Mouse (Mus musculus) NIH3T3 (cell line): Measurements from ENCODE around the gene Vmn1r217.
"Not testable (repeated sequence)": the region's sequence is repeated elsewhere in the genome, so short reads cannot be mapped to it uniquely, and the experiment has no call there.

Experiments
- DNase-seq: peaks from one replicate; pipeline ENCODE4 v3.0.0-alpha.2; 2012; ENCODE audit warnings: low read depth

Gene Vmn1r217

GRCm38 (mm10) chr13:23118126-23118525 lies at the start of gene Vmn1r217:
Vmn1r217 (minus strand) TSS chr13:23118226.
- DNase-seq, result not testable (repeated sequence)

DNA sequence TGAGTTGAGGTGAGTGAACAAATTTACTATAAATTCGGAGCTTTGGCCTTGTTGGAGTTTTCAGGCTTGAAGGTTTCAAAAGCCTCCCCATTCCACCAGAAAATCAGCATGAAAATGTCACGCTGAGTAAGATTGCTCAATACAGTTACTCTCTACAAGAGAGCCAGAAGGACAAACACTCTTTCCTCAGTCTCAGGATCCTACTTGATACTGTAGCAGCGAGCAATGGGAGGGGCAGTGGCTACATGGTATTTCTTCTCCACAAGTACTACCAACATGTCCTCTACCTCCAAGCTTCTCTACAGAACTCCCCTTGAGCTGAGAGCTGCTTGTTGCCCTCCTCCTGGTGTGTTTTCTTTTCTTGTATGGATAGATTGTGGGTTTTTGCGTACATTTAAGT lies 48.4 kb upstream of the Vmn1r217 start:
- not testable (repeated sequence) for DNase-seq

- no peak for DNase-seq
Measured at GRCm38 (mm10) chr13:23159012-23159411, 41.0 kb upstream of the Vmn1r217 start, which contains the start of gene Vmn1r219. Vmn1r219 (plus strand) TSS chr13:23159312.

GRCm38 (mm10) chr13:23157848-23158247 lies 39.8 kb upstream of the Vmn1r217 start:
- DNase-seq, result peak; percentile 5

GRCm38 (mm10) chr13:23138880-23139279 lies 20.9 kb upstream of the Vmn1r217 start:
- no peak for DNase-seq

GRCm38 (mm10) chr13:23133501-23133900 lies 15.5 kb upstream of the Vmn1r217 start:
- no peak for DNase-seq

DNA sequence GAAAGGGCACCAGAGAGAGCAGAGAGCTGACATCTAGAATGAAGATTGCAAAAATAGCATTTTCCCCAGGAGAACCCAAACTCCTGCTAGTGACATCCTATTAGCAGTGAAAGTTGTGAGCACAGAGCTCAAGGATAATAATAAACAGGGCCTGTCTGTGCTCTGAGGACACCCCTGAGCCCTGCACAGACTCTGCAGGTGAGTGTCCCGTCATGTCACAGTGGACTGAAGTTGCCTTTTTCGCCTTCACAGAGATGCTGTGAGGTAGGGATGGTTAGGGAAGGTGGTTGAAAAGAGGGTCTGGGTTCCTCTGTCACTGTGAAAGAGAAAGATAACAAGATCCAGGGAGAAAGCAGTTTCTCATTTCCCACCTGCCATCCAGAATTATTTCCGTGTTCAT lies 15.1 kb upstream of the Vmn1r217 start, which contains the start of gene Vmn1r218:
TSS of gene Vmn1r218 (plus strand) at position 57 of the 400 bp plus-strand sequence.
- DNase-seq, result no peak

DNA sequence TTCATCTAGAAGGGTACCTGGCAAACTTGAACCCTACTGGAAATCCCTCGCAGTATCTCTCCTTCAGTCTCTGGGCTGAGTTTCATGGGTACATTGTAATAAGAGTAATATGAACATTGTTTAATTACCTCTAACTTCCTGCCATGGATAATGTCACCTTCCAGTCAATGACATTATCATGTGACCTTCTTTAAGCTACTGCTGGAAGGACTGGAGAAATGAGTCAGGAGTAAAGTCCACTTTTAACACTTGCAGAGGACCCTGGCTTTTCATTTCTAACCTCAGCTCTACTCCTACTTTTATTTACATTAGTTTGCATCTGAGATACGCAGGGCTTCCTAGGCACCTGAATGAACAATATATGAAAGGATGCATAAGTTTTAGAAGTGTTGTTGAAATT lies 2.6 kb upstream of the Vmn1r217 start:
- DNase-seq, result no peak

DNA sequence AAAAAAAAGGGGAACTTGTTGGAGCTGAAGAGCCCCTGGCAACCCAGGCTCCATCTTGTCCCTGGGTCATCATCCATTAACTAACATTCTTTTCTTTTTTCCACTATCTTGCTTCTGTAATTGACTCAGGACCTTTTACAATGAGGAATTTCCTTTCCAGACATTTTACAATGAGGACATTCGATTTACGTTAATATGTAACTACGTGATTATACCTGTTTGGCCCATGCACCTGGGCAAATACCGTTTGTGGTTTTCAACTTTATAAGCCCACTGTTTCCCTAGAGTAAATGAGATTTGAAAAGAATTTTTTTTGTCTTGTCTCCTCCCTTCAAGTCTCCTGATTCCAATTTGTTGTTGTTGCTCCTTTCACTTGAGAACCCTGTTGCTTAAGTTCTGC lies 23.6 kb downstream of the Vmn1r217 start:
- no peak for DNase-seq

DNA sequence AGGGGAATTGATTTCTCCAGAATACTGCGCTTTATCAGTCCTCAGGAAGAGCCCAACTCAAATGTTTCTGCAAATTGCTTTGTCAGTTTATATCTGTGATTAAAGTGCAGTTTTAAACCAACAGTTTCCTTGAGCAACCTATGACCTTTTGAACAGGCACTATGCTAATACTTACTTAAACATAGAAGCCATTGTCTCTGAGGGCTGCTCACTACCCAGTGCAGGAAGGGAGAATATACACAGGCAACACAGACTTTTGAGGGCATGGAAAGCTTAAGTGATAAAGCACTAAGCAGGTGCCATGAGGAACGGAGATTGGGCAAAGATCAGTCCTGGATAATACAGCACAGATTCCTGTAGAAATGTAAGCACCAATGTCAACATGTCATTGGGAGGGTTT lies 48.7 kb downstream of the Vmn1r217 start:
- DNase-seq, result no peak

GRCm38 (mm10) chr13:23067725-23068124 lies 50.3 kb downstream of the Vmn1r217 start, which contains the start of gene Vmn1r215:
Vmn1r215 (plus strand) TSS chr13:23068025.
- DNase-seq, result no peak

DNA sequence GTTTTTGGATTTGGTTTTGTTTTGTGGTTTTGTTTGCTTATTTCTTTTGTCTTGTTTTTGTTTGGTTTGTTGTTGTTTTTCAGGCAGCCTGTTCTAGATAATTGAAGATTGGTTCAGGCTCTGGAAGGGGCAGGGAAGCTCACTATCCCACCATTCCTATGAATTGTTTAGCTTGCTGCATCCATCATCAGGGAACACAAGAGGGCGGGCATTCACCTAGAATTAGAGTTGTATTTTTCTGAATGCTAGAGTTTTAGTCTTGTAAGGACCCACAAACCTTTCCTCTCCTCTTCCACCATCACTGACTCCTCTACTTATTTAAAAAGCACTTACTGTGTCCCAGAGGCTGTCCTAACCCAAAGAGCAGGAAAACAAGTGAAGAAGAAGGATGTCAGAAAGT lies 60.2 kb downstream of the Vmn1r217 start:
- no peak for DNase-seq
